Mouse (Mus musculus): ENCODE data around the gene Cyp2c38.
"Not testable (repeated sequence)": the region's sequence is repeated elsewhere in the genome, so short reads cannot be mapped to it uniquely, and the experiment has no call there.

Cyp2c38 gene

DNA sequence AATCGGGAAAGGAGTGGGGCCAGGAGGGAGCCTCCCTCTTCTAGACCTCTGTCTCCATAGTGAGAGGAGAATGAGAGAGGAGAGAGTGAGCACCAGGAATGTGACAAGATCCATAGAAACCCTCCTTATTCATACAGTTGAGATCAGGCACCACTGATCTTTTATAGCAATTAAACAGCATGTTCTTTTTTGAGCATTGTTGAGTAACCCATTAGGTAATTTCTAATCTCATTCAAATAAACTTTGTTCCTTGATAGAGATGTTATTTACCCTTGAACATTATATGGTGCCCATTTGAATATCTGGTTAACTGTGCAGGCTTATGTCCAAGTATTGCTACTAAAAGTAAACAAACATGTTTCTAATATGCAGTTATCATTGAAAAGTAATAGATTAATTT lies at the start of gene Cyp2c38:
Cyp2c38 (minus strand) TSS at position 135 of the 400 bp plus-strand sequence.
- CTCF ChIA-PET = no interaction called here

DNA sequence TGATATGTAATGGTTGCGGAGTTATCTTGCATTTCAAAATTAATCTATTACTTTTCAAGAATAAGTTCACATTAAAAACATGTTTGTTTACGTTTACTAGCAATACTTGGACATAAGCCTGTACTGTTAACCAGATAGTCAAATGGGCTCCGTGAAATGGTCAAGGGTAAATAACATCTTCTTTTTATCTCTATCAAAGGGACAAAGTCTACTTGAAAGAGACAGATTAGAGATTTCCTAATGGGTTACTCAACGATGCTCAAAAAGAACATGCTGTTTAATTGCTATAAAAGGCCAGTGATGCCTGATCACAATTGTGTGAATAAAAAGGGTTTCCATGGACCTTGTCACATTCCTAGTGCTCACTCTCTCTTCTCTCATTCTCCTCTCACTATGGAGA lies 47.7 kb upstream of the Cyp2c38 start, which contains the start of gene Cyp2c39:
Cyp2c39 (plus strand) TSS at position 329 of the 400 bp plus-strand sequence.
- CTCF ChIA-PET = no interaction called here

DNA sequence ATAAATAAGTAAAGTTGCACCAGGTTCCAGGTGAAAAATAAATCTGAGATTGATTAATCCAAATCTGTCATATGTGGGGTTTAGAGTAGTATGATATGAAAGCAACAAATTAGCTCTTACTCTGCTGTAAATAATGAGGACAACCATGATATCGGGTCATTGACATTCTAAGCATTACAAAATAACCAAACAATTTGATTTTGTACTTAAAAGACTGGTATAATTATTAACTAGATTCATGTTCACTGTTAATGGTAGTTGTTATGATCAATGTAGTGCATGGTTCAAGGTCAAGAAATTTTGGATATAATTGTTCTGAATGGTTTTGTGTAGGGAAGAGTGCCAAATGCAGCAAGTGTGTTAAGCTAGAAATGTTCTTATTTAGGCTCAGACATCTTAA lies 46.7 kb upstream of the Cyp2c38 start:
- CTCF ChIA-PET = no interaction called here

DNA sequence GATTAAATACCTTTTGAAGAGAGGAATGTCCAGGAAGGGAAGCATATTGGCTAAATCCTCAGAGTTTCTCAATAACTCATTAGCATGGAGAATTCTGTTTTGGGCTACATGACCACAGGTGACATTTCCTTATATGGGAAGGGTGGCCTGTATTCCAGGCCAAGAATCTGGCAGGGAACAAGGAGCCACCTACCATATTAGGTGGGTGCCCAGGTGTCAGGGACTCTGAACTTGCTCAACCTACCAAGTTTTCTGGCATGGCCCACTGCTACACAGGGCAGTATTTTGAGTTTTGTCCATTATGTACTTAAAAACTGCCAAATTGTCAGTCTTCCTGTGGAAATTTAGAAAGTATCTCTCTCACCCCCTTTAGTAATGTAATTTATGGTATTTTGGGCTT lies 43.5 kb upstream of the Cyp2c38 start:
- CTCF ChIA-PET = no interaction called here

DNA sequence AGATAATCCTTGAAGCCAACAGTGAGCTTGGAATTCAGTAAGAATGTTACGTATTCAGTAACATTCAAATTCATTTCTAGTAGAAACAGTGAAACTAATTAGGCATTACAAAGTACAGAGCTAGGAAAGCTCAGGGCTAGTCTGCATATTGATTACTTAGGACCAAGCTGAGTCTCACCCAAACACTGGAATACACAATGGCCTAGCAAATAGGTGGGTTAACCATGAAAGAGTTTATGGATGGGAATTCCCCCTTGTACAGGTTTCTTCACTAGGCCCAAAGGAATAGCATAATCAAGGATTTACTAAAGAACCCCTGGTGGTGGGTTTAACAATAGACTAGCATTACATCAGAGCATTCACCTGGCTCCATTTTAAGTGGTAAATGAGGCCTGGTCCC lies 21.1 kb upstream of the Cyp2c38 start:
- CTCF ChIA-PET = not testable (repeated sequence)

DNA sequence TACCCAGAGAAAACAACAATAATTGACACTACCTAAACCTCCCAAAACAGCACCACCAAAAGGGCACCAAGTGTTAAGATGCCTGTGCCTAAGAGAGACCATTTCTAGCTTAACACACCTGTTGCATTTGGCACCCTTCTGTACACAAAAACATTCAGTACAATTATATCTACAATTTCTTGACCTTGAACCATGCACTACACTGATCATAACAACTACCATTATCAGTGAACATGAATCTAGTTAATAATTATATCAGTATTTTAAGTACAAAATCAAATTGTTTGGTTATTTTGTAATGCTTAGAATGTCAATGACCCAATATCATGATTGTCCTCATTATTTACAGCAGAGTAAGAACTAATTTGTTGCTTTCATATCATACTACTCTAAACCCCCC lies 1.0 kb upstream of the Cyp2c38 start:
- CTCF ChIA-PET = no interaction called here

All from spleen, embryonic (tissue).